Mouse (Mus musculus) CD8-positive naive resting alpha-beta T cell, adult 2 months (primary cell): ENCODE results near the gene Nipsnap1.

Experiments used
- DNase-seq, 2 experiments: peaks; one replicate each; pipeline ENCODE4 v3.0.0; 2022; ENCODE audit warnings: low read depth in 2 of 2, low spot score in 2 of 2

The Nipsnap1 gene

GRCm38 (mm10) chr11:4865645-4866251, 8.0 kb upstream of the Nipsnap1 start:
- peak; percentile 54 to 71 for DNase-seq

GRCm38 (mm10) chr11:4874551-4874950, 800 bp downstream of the Nipsnap1 start:
- DNase-seq = no peak

- DNase-seq = no peak
These were observed 7.3 kb downstream of the Nipsnap1 start for GRCm38 (mm10) chr11:4881087-4881486.

GRCm38 (mm10) chr11:4882892-4883627, 9.3 kb downstream of the Nipsnap1 start:
- no peak for DNase-seq

- DNase-seq = peak; percentile 40 to 60
These were observed 11.7 kb downstream of the Nipsnap1 start for GRCm38 (mm10) chr11:4885385-4885903.

- no peak for DNase-seq
These were observed 13.2 kb downstream of the Nipsnap1 start for GRCm38 (mm10) chr11:4886987-4887386.

GRCm38 (mm10) chr11:4894848-4895816, 21.4 kb downstream of the Nipsnap1 start, which contains the start of gene Thoc5:
Thoc5 (plus strand) TSS chr11:4895320.
- peak; percentile 59 to 68 for DNase-seq

GRCm38 (mm10) chr11:4900437-4900836, 26.7 kb downstream of the Nipsnap1 start:
- peak in 1 of 2 experiments; percentile 8 for DNase-seq

- DNase-seq = no peak
These were observed 28.2 kb downstream of the Nipsnap1 start for GRCm38 (mm10) chr11:4901956-4902355.

GRCm38 (mm10) chr11:4906231-4906630, 32.5 kb downstream of the Nipsnap1 start:
- no peak for DNase-seq

GRCm38 (mm10) chr11:4916068-4916467, 42.3 kb downstream of the Nipsnap1 start:
- peak; percentile 24 to 49 for DNase-seq

GRCm38 (mm10) chr11:4921281-4921680, 47.5 kb downstream of the Nipsnap1 start:
- DNase-seq = no peak

- DNase-seq = no peak
These were observed 48.0 kb downstream of the Nipsnap1 start for GRCm38 (mm10) chr11:4921751-4922150.

- DNase-seq = no peak
These were observed 53.5 kb downstream of the Nipsnap1 start for GRCm38 (mm10) chr11:4927224-4927623.

GRCm38 (mm10) chr11:4931009-4931601, 57.4 kb downstream of the Nipsnap1 start:
- no peak for DNase-seq

GRCm38 (mm10) chr11:4936243-4936642, 62.5 kb downstream of the Nipsnap1 start:
- DNase-seq = no peak
